Mouse (Mus musculus) adrenal gland, postnatal 25 days (tissue): ENCODE measurements at regions not wholly inside any gene's neighbourhood (a gene's known extent, or its start where the extent isn't known, plus 50 kb on each side); places are given as distances from the start of the nearest gene placed in this dataset.

ENCODE experiments used
- DNase-seq: peaks from one replicate; pipeline ENCODE4 v3.0.0; 2021; ENCODE audit warnings: mixed read lengths

- DNase-seq = no peak
Observed at GRCm38 (mm10) chr8:42144220-42144619, 727.3 kb upstream of the Frg1 start.

GRCm38 (mm10) chr8:42107582-42107981 lies 690.7 kb upstream of the Frg1 start:
- no peak for DNase-seq

GRCm38 (mm10) chr8:42069314-42069713 lies 652.4 kb upstream of the Frg1 start:
- no peak for DNase-seq

GRCm38 (mm10) chr8:42043526-42043925 lies 626.7 kb upstream of the Frg1 start:
- DNase-seq = no peak

GRCm38 (mm10) chr8:42039245-42039644 lies 622.4 kb upstream of the Frg1 start:
- DNase-seq = no peak

GRCm38 (mm10) chr8:42026934-42027333 lies 610.1 kb upstream of the Frg1 start:
- DNase-seq = no peak

- no peak for DNase-seq
Observed at GRCm38 (mm10) chr8:42017786-42018185, 600.9 kb upstream of the Frg1 start.

GRCm38 (mm10) chr8:42003170-42003569 lies 586.3 kb upstream of the Frg1 start:
- DNase-seq = no peak

GRCm38 (mm10) chr8:41989040-41989501 lies 572.2 kb upstream of the Frg1 start:
- DNase-seq = no peak

GRCm38 (mm10) chr8:41988216-41988615 lies 571.3 kb upstream of the Frg1 start:
- no peak for DNase-seq

- no peak for DNase-seq
Observed at GRCm38 (mm10) chr8:41987417-41987816, 570.5 kb upstream of the Frg1 start.

- DNase-seq = no peak
Observed at GRCm38 (mm10) chr8:41972416-41972815, 555.5 kb upstream of the Frg1 start.

GRCm38 (mm10) chr8:41970536-41970935 lies 553.7 kb upstream of the Frg1 start:
- DNase-seq = no peak

GRCm38 (mm10) chr8:41969408-41969807 lies 552.5 kb upstream of the Frg1 start:
- DNase-seq = no peak

- no peak for DNase-seq
Observed at GRCm38 (mm10) chr8:41964088-41964487, 547.2 kb upstream of the Frg1 start.

GRCm38 (mm10) chr8:41956878-41957277 lies 540.0 kb upstream of the Frg1 start:
- DNase-seq = no peak

GRCm38 (mm10) chr8:41950736-41951135 lies 533.9 kb upstream of the Frg1 start:
- no peak for DNase-seq

- DNase-seq = no peak
Observed at GRCm38 (mm10) chr8:41939298-41939697, 522.4 kb upstream of the Frg1 start.

- DNase-seq = no peak
Observed at GRCm38 (mm10) chr8:41921106-41921505, 504.2 kb upstream of the Frg1 start.

GRCm38 (mm10) chr8:41920536-41920935 lies 503.7 kb upstream of the Frg1 start:
- DNase-seq = no peak

GRCm38 (mm10) chr8:41878029-41878748 lies 461.3 kb upstream of the Frg1 start:
- DNase-seq = no peak

- DNase-seq = no peak
Observed at GRCm38 (mm10) chr8:41869681-41870356, 452.9 kb upstream of the Frg1 start.

- DNase-seq = no peak
Observed at GRCm38 (mm10) chr8:41860918-41861317, 444.0 kb upstream of the Frg1 start.

GRCm38 (mm10) chr8:41831713-41832112 lies 414.8 kb upstream of the Frg1 start:
- DNase-seq = no peak
